Mouse (Mus musculus): ENCODE data around the gene Ankrd36. TPM values are rescaled to one million over a fixed set of nuclear protein-coding genes. Genes with fewer than 3 reads are reported as not detected.
"Not testable (repeated sequence)": the region's sequence is repeated elsewhere in the genome, so short reads cannot be mapped to it uniquely, and the experiment has no call there.

Gene Ankrd36
- polyA plus RNA-seq, 1 experiment from 2014 or later, result not detected

DNA sequence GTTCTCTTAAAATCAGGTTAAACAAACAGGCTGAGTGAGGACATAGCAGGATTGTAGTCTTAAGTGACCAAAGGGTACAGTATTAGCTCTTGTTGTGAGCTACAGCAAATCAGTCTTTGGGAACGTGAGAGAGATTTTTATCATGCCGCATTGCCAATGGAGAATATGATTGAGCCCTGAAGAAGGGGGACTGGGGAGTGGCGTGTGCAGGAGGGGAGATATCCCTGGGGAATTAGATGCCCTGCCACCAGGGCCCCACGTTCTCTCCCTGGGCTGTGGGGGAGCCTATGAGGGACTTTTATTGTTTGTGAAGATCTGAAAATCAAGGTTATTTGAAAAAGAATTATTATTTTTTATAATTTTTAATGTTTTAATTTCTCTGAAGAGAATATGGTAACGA, 26.3 kb downstream of the Ankrd36 start:
- ATAC-seq, result no peak
- WGBS, result 88% methylated on average over 5 of the region's 5 CpGs
- H3K36me3 ChIP-seq (ENCODE audit: control insufficient read depth, insufficient read depth, low read length), result no peaks in the 10 kb centered on the region
- no peak overlapping the region for H3K4me2 ChIP-seq (ENCODE audit: low read length)
- no peaks in the 10 kb centered on the region for H3K4me1 ChIP-seq (ENCODE audit: control insufficient read depth, insufficient read depth, low read length)
- no peak overlapping the region for H3K27ac ChIP-seq (ENCODE audit: low read length)
- H3K4me3 ChIP-seq (ENCODE audit: low read depth, low read length), result no peak overlapping the region
- H3K27me3 ChIP-seq (ENCODE audit: control insufficient read depth, insufficient read depth, low read depth, low read length), result no peaks in the 10 kb centered on the region
- H3K9ac ChIP-seq (ENCODE audit: low read depth, low read length), result no peak overlapping the region
- no peaks in the 10 kb centered on the region for H3K9me3 ChIP-seq (replicated peaks; ENCODE audit: control insufficient read depth, low read length, poor library complexity, severe bottlenecking)

DNA sequence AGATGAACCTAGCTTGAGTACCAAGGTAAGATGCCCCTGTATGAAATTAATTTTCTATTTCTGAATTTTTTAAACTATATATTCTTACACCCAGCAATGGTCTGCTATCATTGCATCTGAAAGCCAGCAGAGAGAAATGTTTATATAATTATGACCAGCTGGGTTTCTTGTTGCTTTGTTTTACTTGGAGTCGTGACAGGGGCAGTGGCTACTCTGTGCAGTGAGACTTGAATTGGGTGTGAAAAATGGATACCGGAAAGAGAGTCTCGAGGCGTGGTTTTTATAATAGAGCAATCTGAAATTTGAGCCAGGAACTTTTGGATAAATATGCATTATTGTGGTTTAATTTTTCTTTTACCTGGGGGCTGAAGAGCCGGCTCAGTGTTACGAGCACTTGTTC, 27.3 kb downstream of the Ankrd36 start:
- Histone ChIP-seq H3K9me3 (replicated peaks; ENCODE audit: control insufficient read depth, low read length, poor library complexity, severe bottlenecking) (no peaks in the 10 kb centered on the region), H3K4me3 (ENCODE audit: low read depth, low read length) (no peak overlapping the region), H3K27me3 (ENCODE audit: control insufficient read depth, insufficient read depth, low read depth, low read length) (no peaks in the 10 kb centered on the region), H3K27ac (ENCODE audit: low read length) (no peak overlapping the region), H3K9ac (ENCODE audit: low read depth, low read length) (no peak overlapping the region), H3K36me3 (ENCODE audit: control insufficient read depth, insufficient read depth, low read length) (no peaks in the 10 kb centered on the region), H3K4me1 (ENCODE audit: control insufficient read depth, insufficient read depth, low read length) (no peaks in the 10 kb centered on the region), H3K4me2 (ENCODE audit: low read length) (no peak overlapping the region)
- WGBS, result 92% methylated on average over 6 of the region's 6 CpGs
- no peak for ATAC-seq

DNA sequence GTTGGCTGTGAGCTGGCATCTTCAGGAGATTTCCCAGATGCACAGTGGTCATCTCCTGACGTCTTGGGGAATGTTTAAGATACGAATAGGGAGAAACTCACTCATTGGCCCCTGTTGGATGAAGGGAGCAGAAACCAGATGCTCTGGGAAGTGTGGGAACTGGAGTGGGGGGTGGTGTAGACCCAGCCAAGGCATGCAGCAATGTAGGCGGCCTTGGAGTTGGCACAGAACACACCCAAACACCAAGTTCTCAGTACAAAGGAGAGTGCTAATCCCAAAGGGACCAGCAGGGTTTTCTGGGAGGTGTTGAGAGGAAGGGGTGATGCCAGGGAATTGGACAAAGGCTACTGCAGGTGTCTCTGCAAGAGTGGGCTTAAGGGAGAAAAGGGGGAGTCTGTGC, 35.9 kb downstream of the Ankrd36 start:
- no peaks in the 10 kb centered on the region for H3K4me1 ChIP-seq (ENCODE audit: control insufficient read depth, insufficient read depth, low read length)
- H3K27ac ChIP-seq (ENCODE audit: low read length), result no peak overlapping the region
- H3K9me3 ChIP-seq (replicated peaks; ENCODE audit: control insufficient read depth, low read length, poor library complexity, severe bottlenecking), result no peaks in the 10 kb centered on the region
- no peak overlapping the region for H3K9ac ChIP-seq (ENCODE audit: low read depth, low read length)
- WGBS, result 79% methylated on average over 3 of the region's 3 CpGs
- H3K4me2 ChIP-seq (ENCODE audit: low read length), result no peak overlapping the region
- H3K4me3 ChIP-seq (ENCODE audit: low read depth, low read length), result no peak overlapping the region
- no peak for ATAC-seq
- no peaks in the 10 kb centered on the region for H3K27me3 ChIP-seq (ENCODE audit: control insufficient read depth, insufficient read depth, low read depth, low read length)
- no peaks in the 10 kb centered on the region for H3K36me3 ChIP-seq (ENCODE audit: control insufficient read depth, insufficient read depth, low read length)

DNA sequence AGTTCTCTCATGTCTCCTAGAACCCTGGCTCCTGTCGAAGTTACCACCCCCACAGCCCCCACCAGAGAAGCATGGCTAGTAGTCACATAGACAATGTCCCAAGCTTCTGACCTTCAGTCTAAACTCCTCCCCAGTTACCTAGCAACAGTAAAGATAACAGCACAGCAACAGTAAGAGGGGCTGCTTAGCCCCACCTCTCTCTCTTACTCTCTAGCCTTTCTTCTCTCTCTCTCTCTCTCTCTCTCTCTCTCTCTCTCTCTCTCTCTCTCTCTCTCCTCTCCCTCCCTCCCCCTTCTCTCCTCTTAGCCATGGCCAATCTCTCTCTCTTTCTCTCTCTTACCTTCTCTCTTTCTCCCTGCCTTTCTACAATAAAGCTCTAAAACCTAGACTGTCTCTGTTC, 42.4 kb downstream of the Ankrd36 start:
- ATAC-seq; H3K4me1 ChIP-seq (ENCODE audit: control insufficient read depth, insufficient read depth, low read length): not testable (repeated sequence)
- 52% methylated on average over 1 of the region's 1 CpGs for WGBS

DNA sequence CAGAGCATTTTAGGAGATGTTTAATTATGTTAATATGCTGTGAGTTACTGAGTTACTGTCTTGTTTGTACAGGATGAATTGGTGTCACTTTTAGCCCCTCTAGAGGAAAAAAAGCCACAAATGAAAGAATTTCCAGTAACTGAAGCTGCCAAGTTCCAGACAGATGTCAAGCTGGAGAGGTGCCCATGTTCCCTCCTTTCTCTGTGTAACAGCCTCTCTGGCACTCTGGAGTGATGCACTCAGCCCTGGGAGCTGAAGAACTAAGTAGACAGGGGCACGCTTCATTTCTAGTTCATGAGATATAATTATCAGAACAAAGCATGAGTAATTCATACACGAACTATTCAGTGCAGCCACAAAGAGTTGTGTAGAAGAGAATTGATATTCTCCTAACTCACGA, 45.0 kb downstream of the Ankrd36 start:
- Histone ChIP-seq H3K27me3 (ENCODE audit: control insufficient read depth, insufficient read depth, low read depth, low read length) (no peaks in the 10 kb centered on the region), H3K4me1 (ENCODE audit: control insufficient read depth, insufficient read depth, low read length) (no peaks in the 10 kb centered on the region), H3K36me3 (ENCODE audit: control insufficient read depth, insufficient read depth, low read length) (no peaks in the 10 kb centered on the region), H3K9me3 (replicated peaks; ENCODE audit: control insufficient read depth, low read length, poor library complexity, severe bottlenecking) (no peaks in the 10 kb centered on the region; the same call in 1 of the 2 replicates), H3K9ac (ENCODE audit: low read depth, low read length) (no peak overlapping the region), H3K4me3 (ENCODE audit: low read depth, low read length) (no peak overlapping the region), H3K27ac (ENCODE audit: low read length) (no peak overlapping the region), H3K4me2 (ENCODE audit: low read length) (no peak overlapping the region)
- ATAC-seq, result no peak
- WGBS, result 82% methylated on average over 3 of the region's 3 CpGs

More for the DNA sequence above, 42.4 kb downstream of the Ankrd36 start:
- not testable (repeated sequence) for H3K9ac ChIP-seq (ENCODE audit: low read depth, low read length); H3K27ac ChIP-seq (ENCODE audit: low read length); H3K4me2 ChIP-seq (ENCODE audit: low read length); H3K36me3 ChIP-seq (ENCODE audit: control insufficient read depth, insufficient read depth, low read length); H3K27me3 ChIP-seq (ENCODE audit: control insufficient read depth, insufficient read depth, low read depth, low read length); H3K4me3 ChIP-seq (ENCODE audit: low read depth, low read length); H3K9me3 ChIP-seq (replicated peaks; ENCODE audit: control insufficient read depth, low read length, poor library complexity, severe bottlenecking)

DNA sequence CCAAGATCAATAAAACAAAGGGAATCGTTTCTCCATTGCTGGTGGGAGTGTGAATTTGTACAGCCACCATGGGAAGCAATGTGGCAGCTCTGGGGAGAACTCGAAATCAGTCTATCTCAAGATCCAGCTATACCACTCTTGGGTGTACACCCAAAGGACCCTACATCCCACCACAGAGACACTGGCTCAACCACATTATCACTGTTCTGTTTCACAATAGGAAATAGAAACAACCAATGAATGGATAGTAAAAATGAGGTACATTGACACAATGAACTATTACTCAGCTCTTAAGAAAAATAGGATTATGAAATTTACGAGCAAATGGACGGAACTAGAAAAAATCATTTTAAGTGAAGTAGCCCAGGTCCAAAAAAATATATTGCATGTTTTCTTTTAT, 55.6 kb downstream of the Ankrd36 start:
- H3K36me3 ChIP-seq (ENCODE audit: control insufficient read depth, insufficient read depth, low read length), result no peaks in the 10 kb centered on the region
- peaks cover 2% of the 10 kb centered on the region; the same call in 1 of the 2 replicates for H3K4me1 ChIP-seq (ENCODE audit: control insufficient read depth, insufficient read depth, low read length)
- no peaks in the 10 kb centered on the region for H3K9me3 ChIP-seq (replicated peaks; ENCODE audit: control insufficient read depth, low read length, poor library complexity, severe bottlenecking)
- no peak overlapping the region for H3K4me3 ChIP-seq (ENCODE audit: low read depth, low read length)
- WGBS, result 84% methylated on average over 4 of the region's 4 CpGs
- no peak overlapping the region for H3K9ac ChIP-seq (ENCODE audit: low read depth, low read length)
- no peak overlapping the region for H3K27ac ChIP-seq (ENCODE audit: low read length)
- H3K4me2 ChIP-seq (ENCODE audit: low read length), result no peak overlapping the region
- H3K27me3 ChIP-seq (ENCODE audit: control insufficient read depth, insufficient read depth, low read depth, low read length), result no peaks in the 10 kb centered on the region
- no peak for ATAC-seq

DNA sequence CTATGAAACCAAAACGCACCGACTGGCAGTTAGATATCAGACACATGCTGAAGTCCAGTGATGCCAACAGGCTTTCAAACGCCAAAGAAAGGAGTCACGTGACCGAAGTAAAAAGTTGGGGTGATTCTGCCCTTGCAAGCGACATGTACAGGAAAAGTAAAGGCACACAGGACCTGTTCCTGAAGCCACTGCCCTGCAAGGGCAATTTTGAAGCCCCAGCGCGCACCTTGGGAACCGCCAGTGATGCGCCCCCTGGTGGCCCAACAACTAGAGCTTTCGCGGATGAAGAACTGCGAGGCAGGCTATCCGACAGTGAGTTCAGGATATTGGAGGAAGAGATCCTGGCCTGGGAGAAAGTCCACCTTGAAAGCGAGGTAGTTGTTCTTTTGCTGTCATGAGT, 59.5 kb downstream of the Ankrd36 start:
- H3K4me3 ChIP-seq (ENCODE audit: low read depth, low read length), result no peak overlapping the region
- H3K36me3 ChIP-seq (ENCODE audit: control insufficient read depth, insufficient read depth, low read length), result no peaks in the 10 kb centered on the region
- peaks cover 2% of the 10 kb centered on the region; the same call in 1 of the 2 replicates for H3K4me1 ChIP-seq (ENCODE audit: control insufficient read depth, insufficient read depth, low read length)
- no peak overlapping the region for H3K4me2 ChIP-seq (ENCODE audit: low read length)
- H3K27me3 ChIP-seq (ENCODE audit: control insufficient read depth, insufficient read depth, low read depth, low read length), result no peaks in the 10 kb centered on the region
- H3K9ac ChIP-seq (ENCODE audit: low read depth, low read length), result no peak overlapping the region
- no peak overlapping the region for H3K27ac ChIP-seq (ENCODE audit: low read length)
- no peaks in the 10 kb centered on the region for H3K9me3 ChIP-seq (replicated peaks; ENCODE audit: control insufficient read depth, low read length, poor library complexity, severe bottlenecking)
- ATAC-seq, result no peak
- 25% methylated on average over 15 of the region's 15 CpGs for WGBS

DNA sequence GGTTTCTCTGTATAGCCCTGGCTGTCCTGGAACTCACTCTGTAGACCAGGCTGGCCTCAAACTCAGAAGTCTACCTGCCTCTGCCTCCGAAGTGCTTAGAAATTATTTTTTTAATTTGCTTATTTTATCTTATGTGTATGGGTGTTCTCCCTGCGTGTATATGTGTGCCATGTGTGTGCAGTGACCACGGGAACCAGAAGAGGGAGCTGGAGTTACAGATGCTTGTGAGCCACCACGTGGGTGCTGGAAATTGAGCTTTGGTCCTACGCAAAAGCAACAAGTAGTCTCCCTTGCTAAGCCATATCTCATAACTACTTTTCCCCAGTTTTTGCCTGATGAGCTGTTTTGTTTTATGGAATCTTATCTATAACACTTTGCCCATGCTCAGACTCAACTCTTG, 73.6 kb downstream of the Ankrd36 start:
- Histone ChIP-seq H3K36me3 (ENCODE audit: control insufficient read depth, insufficient read depth, low read length) (no peaks in the 10 kb centered on the region), H3K27me3 (ENCODE audit: control insufficient read depth, insufficient read depth, low read depth, low read length) (no peaks in the 10 kb centered on the region), H3K4me3 (ENCODE audit: low read depth, low read length) (no peak overlapping the region), H3K27ac (ENCODE audit: low read length) (no peak overlapping the region), H3K4me1 (ENCODE audit: control insufficient read depth, insufficient read depth, low read length) (no peaks in the 10 kb centered on the region), H3K9ac (ENCODE audit: low read depth, low read length) (no peak overlapping the region), H3K4me2 (ENCODE audit: low read length) (no peak overlapping the region), H3K9me3 (replicated peaks; ENCODE audit: control insufficient read depth, low read length, poor library complexity, severe bottlenecking) (no peaks in the 10 kb centered on the region)
- 84% methylated on average over 5 of the region's 5 CpGs for WGBS
- ATAC-seq, result no peak

DNA sequence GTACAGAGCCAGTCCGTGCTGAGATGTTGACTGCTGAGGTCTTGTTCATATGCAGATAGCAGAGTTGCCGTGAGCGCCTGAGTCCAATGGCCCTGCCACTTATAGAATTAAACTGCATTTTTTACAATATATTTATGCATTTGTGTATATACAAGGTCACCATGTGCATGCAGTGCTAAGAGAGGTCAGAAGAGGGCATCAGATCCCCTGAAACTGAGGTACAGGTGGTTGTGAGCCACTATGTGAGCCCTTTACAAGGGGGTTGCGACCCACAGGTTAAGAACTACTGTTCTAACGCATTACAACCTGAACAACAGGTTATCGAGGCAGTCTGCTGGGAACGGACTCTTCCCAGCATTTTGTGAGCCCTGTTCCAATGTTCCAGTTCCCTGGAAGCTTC, 80.8 kb downstream of the Ankrd36 start:
- no peaks in the 10 kb centered on the region for H3K9me3 ChIP-seq (replicated peaks; ENCODE audit: control insufficient read depth, low read length, poor library complexity, severe bottlenecking)
- no peak overlapping the region for H3K4me3 ChIP-seq (ENCODE audit: low read depth, low read length)
- H3K4me2 ChIP-seq (ENCODE audit: low read length), result no peak overlapping the region
- no peak overlapping the region for H3K27ac ChIP-seq (ENCODE audit: low read length)
- H3K27me3 ChIP-seq (ENCODE audit: control insufficient read depth, insufficient read depth, low read depth, low read length), result no peaks in the 10 kb centered on the region
- H3K36me3 ChIP-seq (ENCODE audit: control insufficient read depth, insufficient read depth, low read length), result no peaks in the 10 kb centered on the region
- 65% methylated on average over 7 of the region's 7 CpGs for WGBS
- ATAC-seq, result no peak
- no peak overlapping the region for H3K9ac ChIP-seq (ENCODE audit: low read depth, low read length)
- H3K4me1 ChIP-seq (ENCODE audit: control insufficient read depth, insufficient read depth, low read length), result no peaks in the 10 kb centered on the region

DNA sequence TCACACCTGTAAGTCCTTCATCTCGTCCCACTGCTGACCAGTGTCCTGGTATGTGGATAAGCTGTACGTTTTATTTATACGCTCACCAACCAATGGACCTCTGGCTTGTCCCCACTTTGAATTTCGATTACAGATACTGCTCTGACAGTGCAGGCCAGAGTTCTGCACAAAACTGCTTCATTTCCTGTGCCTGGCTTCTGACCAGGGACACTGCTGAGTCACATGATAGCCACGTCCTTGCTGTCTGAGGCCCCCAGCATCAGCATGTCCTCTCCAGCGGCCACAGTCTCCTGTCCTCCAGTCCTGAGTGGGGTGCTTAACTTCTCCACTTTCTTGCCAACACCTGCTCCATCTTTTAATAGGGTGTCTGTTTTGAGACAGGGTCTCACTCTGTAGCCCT, 113.1 kb downstream of the Ankrd36 start:
- Histone ChIP-seq H3K36me3 (ENCODE audit: control insufficient read depth, insufficient read depth, low read length) (no peaks in the 10 kb centered on the region), H3K9me3 (replicated peaks; ENCODE audit: control insufficient read depth, low read length, poor library complexity, severe bottlenecking) (no peaks in the 10 kb centered on the region), H3K4me1 (ENCODE audit: control insufficient read depth, insufficient read depth, low read length) (no peaks in the 10 kb centered on the region), H3K27ac (ENCODE audit: low read length) (no peak overlapping the region), H3K4me3 (ENCODE audit: low read depth, low read length) (no peak overlapping the region), H3K27me3 (ENCODE audit: control insufficient read depth, insufficient read depth, low read depth, low read length) (no peaks in the 10 kb centered on the region), H3K4me2 (ENCODE audit: low read length) (no peak overlapping the region), H3K9ac (ENCODE audit: low read depth, low read length) (no peak overlapping the region)
- no peak for ATAC-seq
- WGBS, result 77% methylated on average over 6 of the region's 6 CpGs

Data from midbrain, embryonic 16.5 days (tissue).